Mouse (Mus musculus) left cerebral cortex, adult 2 months (tissue): ENCODE results near the gene Fam107b. TPM values are rescaled to one million over a fixed set of nuclear protein-coding genes. Genes with fewer than 3 reads are reported as not detected.
"Not testable (repeated sequence)": the region's sequence is repeated elsewhere in the genome, so short reads cannot be mapped to it uniquely, and the experiment has no call there.

Experiments
- DNase-seq, 2 experiments: peaks; one replicate each; pipeline ENCODE4 v3.0.0; 2021 to 2022; ENCODE audit warnings: low spot score in 2 of 2, mixed read lengths in 1 of 2; ENCODE audit errors: extremely low spot score in 1 of 2
- H3K27ac ChIP-seq: fragments of 200-600 bp; 2 replicates; pipeline ENCODE4 v1.8.1; 2022
- H3K4me3 ChIP-seq: fragments of 200-600 bp; 2 replicates; pipeline ENCODE4 v1.8.1; 2022
- CTCF ChIP-seq: fragments of 200-600 bp; IDR thresholded peaks from 2 replicates; pipeline ENCODE4 v1.8.1; 2022; ENCODE audit warnings: antibody characterized with exemption, mild to moderate bottlenecking, moderate library complexity
- intact Hi-C: fragments of 180-260 bp; cut with DNase I; formaldehyde crosslinking; loops from one replicate; pipeline ENCODE4 v1.15.1; 2025
- total RNA-seq, 2 experiments: library from RNA; stranded (reverse); gene quantifications; 2 replicates each; pipeline ENCODE4 v1.2.3; 2021

Gene Fam107b
- total RNA-seq, 2 experiments from 2014 or later: 7.9 to 10.0 TPM

GRCm38 (mm10) chr2:3708621-3709020 is 138.3 kb downstream of the Fam107b start:
- no peak for TF ChIP-seq CTCF
- no peak overlapping the region for H3K4me3 ChIP-seq
- intact Hi-C loops: no loop called here
- no peak for DNase-seq
- H3K27ac ChIP-seq: no peak overlapping the region

DNA sequence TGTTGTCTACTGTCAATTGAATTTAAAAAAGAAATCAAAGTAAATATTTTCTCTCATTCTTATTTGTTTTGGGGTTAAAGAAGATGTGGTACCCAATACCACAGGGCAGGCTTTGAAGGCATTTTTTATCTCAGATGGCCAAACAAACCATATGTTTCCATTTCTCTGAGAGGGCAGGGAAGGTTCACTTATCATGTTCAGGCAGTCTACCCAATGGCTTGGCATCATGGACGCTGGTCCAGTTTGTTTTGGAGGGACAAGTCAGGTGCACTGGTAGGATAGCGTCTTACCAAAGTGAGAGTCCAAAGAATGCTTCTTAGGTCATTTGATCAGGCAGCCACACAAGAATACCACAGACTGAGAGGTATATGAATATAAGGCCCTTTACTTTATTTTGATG is 139.6 kb downstream of the Fam107b start:
- no peak for DNase-seq
- Histone ChIP-seq H3K27ac (no peak overlapping the region), H3K4me3 (no peak overlapping the region)
- TF ChIP-seq CTCF: no peak
- intact Hi-C loops: no loop called here

DNA sequence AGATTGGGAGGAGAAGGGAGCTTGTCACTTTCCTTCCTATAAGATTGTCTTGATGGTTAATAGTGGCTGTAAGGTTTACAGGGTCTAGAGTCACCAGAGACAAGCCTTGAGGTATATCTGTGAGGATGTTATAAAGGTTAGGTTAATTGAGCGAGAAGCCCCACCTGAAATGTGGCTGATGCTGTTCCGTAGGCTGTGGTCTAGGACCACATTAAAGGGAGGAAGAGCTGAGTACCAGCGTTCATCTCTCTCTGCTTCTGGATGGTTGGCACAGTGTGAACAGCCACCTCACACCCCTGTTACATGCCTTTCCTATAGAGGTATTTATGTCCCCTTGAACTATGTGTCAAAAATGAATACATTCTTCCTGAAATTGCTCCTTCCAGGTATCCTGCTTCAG is 140.2 kb downstream of the Fam107b start:
- no peak for DNase-seq
- Histone ChIP-seq H3K27ac (no peak overlapping the region), H3K4me3 (no peak overlapping the region)
- intact Hi-C loops: no loop called here
- no peak for TF ChIP-seq CTCF

DNA sequence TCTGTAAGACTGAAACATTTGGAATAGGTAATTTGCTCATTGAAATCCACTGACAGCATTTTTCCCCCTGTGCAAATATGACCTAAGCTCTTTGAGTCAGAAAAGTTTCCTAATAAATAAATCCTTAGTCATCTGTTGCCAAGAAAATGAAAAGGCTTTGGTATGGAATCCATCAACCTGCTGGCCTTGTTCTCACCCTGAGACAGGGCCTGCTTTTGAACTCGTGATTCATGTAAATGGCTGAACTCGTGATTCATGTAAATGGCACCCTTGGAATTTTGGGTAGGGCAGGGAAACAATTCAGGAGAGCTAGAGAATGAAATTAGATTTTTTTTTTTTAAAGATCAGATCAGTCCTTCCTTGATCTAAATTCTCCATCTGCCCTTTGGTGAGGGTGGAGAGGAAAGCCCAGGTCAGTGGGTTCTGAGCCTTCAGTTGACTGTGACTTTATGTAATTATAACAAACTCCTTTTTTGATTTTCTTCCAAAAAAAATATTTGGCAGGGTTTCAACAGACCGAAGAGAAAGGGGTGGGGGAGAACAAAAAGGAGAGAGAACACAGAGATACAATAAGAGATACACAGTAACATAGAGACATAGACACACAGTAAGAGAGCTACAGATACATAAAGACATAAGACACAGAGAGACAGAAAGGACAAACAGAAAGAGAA is 142.2 kb downstream of the Fam107b start:
- no peak for TF ChIP-seq CTCF
- H3K4me3 ChIP-seq: no peak overlapping the region
- H3K27ac ChIP-seq: no peak overlapping the region
- intact Hi-C loops: no loop called here
- no peak for DNase-seq

DNA sequence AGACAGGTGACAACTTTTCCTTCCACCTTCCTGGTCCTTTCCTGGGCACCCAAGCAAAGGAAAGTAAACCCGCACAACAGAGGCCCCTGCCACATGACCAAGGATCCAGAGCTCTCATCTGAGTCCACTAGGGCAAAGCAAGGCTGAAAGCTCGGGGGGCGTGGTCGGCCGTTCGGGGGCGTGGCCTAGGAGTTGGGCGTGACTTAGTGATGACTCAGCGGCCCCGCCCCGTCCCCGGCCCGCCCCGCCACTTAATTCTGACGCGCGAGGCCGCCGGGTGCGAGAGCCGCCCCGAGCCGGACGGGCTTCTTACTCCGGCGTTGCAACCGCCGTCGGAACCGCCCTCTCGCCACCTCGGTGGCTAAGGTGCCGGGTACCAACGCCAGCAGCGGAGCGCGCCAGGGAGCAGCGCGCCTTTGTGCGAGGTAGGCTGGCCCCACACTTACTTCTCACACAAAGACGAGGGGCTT is 143.0 kb downstream of the Fam107b start:
- peak; percentile 83 to 86 for DNase-seq
- Histone ChIP-seq H3K27ac (peak overlapping the region; percentile 28; the same call in 1 of the 2 replicates), H3K4me3 (peak overlapping the region; percentile 73)
- TF ChIP-seq CTCF: peak; percentile 17
- intact Hi-C loops: no loop called here

DNA sequence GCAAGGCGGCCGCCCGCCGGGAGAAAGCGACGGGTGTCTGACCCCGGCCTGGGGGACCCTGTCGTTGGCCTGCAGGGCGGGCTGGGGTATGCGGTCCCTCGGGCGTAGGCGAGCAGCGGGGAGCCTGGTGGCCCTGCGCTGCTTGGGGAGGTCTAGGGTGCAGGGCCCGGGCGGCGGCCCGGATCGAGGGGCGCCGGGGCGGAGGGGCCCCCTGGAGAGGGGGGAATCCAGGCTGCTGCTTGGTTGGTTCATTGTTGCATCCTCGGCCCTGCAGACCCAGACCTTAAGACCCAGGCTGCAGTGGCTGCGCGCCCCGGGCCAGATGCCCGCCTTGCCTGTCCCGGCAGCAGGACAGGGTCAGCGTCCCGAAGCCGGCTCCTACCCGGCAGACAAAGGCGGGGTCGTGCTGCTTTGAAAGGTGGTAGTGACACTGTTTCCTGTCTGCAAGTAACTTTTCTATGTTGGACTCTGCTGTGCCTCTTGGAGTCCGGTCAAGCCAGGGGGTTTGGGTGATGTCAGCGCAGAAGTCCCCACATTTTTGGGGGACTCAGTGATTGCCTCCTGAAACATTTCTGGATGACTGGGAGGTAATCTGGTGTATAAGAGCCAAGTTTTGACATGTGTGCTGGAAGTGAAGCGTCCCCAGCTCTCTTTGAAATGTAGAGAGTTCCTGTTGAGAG is 143.5 kb downstream of the Fam107b start:
- peak overlapping the region; percentile 28; the same call in 1 of the 2 replicates for H3K27ac ChIP-seq
- DNase-seq: no peak
- peak overlapping the region; percentile 73 for H3K4me3 ChIP-seq
- intact Hi-C loops: no loop called here
- TF ChIP-seq CTCF: no peak

- DNase-seq: no peak
- intact Hi-C loops: no loop called here
- TF ChIP-seq CTCF: no peak
- Histone ChIP-seq H3K4me3 (peak overlapping the region; percentile 73), H3K27ac (no peak overlapping the region)
Observed at GRCm38 (mm10) chr2:3714511-3714910, 144.2 kb downstream of the Fam107b start.

GRCm38 (mm10) chr2:3715424-3715823 is 145.1 kb downstream of the Fam107b start:
- no peak; the same call in 1 of the 2 replicates for TF ChIP-seq CTCF
- H3K4me3 ChIP-seq: no peak overlapping the region
- no peak for DNase-seq
- intact Hi-C loops: no loop called here
- no peak overlapping the region for H3K27ac ChIP-seq

DNA sequence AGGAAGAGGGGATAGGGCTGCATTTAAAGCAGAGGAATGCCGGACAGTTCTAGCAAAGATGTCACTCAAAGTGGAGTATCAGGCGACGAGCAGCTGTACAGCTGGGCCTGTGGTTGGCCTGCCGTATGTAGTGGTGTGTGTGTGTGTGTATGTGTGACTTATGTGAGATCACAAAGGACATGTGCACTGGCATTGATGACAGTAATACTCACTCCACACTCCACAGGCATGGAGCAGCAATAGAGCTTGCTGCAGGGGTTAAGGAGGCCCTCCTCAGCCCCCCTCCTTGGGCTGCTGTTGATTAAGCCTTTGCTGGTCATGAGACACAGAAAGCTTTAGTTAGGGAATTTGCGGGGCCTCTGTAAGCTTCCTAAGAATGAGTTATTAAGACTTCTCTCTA is 147.0 kb downstream of the Fam107b start:
- Histone ChIP-seq H3K4me3 (no peak overlapping the region), H3K27ac (no peak overlapping the region)
- TF ChIP-seq CTCF: no peak
- DNase-seq: no peak
- intact Hi-C loops: no loop called here

DNA sequence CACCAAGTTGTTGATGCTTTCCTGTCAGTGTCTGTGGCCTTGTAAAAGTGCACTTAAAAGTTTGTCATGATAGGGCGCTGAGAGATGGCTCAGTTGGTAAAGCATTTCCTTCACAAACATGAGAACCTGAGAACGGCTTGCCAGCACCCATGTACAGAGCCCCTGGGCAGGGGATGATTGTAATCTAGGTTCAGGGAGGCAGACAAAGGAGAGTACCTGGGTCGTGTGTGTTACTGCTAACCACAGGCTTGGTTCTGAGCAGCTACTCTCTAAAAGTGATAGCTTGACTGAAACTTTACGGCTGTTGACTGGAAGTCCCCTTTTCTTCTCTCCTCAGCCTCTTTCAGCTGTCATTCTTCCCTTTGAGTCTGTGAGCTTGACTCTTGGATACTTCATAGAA is 147.6 kb downstream of the Fam107b start:
- no peak for TF ChIP-seq CTCF
- intact Hi-C loops: no loop called here
- no peak for DNase-seq
- Histone ChIP-seq H3K4me3 (no peak overlapping the region), H3K27ac (no peak overlapping the region)

GRCm38 (mm10) chr2:3719436-3720121 is 149.3 kb downstream of the Fam107b start:
- intact Hi-C loops, H3K27ac ChIP-seq, DNase-seq, H3K4me3 ChIP-seq: not testable (repeated sequence)

GRCm38 (mm10) chr2:3721107-3721506 is 150.8 kb downstream of the Fam107b start:
- no peak for TF ChIP-seq CTCF
- H3K27ac ChIP-seq: no peak overlapping the region
- H3K4me3 ChIP-seq: no peak overlapping the region
- no peak for DNase-seq
- intact Hi-C loops: no loop called here
